Mouse (Mus musculus) cerebellum, postnatal 10 days (tissue): ENCODE measurements around the gene Gpm6b.

Source experiments
- DNase-seq, 2 experiments: peaks; one replicate each; pipeline ENCODE4 v3.0.0; 2021; ENCODE audit warnings: mixed read lengths in 2 of 2

The Gpm6b gene

DNA sequence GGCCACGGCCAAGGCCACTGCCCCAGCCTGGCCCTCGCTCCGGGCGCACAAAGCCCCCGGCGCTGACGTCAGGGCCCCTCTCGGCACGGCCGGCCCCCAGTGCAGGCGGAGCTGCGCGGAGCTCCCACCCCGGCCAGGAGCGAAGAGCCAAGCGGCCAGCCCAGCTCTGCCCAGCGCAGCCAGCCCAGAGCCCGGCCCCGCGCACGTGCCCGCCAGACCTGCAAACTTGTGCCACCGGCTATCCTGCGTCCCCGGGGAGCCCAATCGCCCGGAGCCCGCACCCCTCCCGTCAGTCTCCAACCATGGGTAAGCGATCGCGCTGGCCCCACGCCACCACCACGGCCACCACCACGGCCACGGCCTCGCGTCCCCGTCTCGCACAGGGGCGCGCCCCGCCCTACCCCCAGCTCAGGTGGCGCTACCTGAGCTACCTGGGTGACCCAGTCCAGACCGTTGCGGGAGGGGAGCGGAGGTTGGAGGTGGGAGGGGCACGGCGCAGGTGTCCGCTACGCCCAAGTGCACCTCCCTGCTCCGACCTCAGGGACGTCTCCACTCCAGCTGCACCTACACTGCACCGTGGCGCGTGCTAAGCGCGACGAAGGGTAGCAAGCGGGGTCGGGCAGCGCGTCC is at the start of gene Gpm6b:
TSS of gene Gpm6b (plus strand) at position 81 of the 630 bp plus-strand sequence.
- DNase-seq = peak; percentile 71 to 79

DNA sequence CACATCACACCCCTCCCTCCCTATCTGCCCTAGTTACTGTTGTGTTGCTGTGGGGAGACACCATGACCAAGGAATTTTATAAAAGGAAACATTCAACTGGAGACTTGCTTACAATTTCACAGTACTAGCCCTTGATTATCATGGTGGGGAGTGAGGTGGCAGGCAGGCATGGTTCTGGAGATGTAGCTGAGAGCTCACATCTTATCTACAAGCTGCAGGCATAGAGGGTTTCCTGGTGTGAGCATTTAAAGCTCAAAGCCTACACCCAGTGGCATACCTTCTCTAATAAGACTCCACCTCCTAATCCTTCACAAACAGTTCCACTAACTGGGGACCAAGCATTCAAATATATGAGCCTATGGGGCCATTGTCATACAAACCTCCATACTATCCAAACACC is 42.4 kb upstream of the Gpm6b start:
- no peak for DNase-seq

DNA sequence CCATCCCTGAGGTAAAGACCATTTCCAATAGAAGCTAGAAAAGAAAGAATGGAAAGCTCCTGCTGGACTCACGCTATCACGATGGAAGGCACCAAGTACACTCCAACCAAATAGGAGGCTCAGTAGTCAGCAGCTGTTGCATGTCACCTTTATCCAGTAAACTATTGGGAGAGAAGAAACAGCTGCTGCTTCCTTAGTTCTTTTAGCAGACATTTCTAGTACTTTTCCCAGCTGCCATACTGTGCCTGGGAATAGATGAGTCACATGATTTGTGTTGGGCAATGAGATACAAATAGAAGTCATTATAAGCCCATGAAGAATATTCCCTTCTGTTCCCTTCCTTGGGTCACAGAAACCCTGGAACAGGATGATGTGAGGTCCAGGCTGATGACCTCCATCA is 40.4 kb upstream of the Gpm6b start:
- no peak for DNase-seq

DNA sequence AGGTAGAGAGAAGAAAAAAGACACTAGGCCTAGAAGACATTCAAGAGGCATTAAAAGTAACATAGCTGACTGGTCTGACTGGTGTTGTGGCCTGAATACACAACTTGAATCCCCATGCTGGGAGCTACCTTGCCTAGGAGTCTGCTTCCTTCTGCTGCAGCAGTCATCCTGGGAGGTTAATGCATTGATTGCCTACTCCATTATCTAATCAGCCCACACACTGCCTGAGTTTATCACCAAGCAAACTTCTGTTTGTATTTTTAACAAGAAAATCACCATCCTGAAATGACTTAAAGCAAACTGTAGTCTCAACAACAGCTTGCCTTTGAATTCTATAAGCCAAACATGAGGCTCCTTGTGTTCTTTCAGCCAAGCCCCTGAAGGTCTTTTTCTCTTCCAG is 38.9 kb upstream of the Gpm6b start:
- no peak for DNase-seq

DNA sequence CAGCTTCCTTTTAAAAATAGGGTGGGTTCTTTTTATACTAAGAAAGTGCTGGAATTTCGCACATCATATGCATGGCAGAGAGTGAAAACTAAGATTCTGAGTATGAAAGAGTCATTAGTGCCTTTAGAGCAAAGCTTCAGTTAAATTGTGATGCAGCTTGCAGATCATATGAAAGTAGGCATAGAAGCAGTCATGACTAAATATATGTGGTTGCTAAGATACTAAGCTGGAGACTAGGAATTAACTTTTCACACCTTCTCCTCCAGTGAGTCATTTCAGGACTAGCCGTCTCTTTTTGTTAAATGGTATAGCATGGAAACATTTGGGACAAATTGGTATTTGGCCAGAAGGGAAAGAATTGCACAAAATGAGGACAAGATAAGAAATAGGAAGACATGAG is 24.1 kb upstream of the Gpm6b start:
- no peak for DNase-seq

DNA sequence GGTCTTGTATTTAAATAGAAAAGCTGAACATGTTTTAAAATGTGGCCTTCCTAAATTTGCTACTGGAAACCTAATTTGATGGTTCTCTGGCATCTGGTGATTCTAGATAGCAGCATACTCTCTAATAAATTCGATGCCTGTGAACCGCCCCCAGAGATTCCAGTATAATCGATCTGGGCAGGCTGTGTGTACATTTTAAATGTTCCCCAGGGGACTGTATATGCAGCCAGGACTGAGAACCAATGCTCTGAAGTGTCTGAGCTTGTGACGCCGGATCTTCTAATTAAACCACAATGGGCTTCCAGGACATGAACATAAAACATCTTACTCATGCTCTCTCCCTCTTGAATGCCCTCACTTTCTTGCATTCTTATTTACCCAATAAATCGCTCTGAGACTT is 22.5 kb upstream of the Gpm6b start:
- DNase-seq = no peak

DNA sequence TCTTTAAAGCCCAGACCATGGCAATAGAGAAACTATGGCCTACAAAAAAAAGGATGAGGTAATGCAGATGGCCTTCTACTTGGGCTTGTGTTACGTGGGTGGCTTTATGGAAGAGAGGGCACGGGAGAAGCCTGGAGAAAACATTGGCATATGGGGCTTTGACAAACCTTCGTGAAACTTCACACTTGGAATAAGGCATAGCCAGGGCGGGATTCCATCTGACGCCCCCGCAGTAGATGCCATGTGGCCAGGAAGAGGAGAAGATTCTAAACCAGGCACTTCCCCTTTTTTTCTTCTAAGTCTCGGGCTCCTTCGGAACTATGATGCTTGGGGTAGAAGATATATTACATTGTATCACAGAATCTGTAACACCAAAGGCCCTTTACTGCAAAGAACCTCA is 22.0 kb upstream of the Gpm6b start:
- no peak for DNase-seq

DNA sequence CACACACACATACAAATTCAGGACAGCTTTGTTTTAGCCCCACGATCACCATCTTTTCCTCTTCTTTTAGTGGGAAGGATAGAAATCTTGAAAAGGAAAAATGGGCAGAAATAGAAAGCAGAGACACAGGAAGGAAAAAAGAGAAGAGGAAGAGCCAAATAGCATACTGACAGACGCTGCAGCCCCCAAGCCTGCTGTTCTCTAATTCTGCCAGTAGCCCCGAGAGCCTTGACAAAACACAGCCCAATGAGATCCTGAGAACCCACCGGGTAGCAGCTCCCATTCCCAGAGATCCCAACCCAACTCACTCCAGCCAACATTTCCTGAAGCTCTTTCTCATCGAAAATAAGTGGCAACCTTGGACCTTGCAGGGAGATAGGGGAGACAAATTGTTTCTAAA is 19.4 kb upstream of the Gpm6b start:
- peak; percentile 10 to 22 for DNase-seq

DNA sequence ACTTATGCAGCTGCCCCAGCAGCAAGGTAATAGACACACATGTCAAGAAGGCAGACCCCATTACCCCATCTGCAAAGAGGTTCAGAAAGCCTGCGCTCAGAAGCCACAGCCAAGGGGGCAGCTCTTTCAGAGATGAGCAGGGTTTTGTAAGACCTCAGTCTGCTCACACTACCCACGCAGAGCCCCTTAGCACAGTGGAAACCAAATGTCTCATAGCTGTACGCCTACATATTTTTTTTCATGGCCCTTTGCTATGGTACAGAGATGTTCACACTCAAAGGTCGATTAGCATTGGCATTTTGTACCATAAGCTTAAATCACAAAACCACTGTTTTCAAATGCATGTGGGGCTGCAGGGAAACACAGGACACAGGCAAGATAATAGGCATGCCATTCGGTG is 11.9 kb upstream of the Gpm6b start:
- DNase-seq = no peak

DNA sequence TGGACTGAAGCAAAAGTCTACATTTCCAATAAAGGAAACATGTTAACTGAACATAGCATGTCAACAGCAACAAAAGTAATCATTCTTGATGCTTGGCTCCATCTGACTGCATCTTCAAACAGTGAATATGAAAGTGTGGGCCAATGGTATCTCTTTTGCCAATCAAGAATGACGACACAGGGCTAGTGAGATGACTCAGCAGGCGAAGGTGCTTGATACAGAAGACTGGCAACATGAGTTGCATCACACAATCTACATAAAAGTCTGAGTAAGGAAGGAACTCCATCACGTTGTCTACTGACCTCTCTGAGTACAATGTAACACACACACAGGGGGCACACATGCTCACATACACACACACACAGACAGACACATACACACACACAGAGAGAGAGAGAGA is 9.0 kb upstream of the Gpm6b start:
- DNase-seq = no peak

DNA sequence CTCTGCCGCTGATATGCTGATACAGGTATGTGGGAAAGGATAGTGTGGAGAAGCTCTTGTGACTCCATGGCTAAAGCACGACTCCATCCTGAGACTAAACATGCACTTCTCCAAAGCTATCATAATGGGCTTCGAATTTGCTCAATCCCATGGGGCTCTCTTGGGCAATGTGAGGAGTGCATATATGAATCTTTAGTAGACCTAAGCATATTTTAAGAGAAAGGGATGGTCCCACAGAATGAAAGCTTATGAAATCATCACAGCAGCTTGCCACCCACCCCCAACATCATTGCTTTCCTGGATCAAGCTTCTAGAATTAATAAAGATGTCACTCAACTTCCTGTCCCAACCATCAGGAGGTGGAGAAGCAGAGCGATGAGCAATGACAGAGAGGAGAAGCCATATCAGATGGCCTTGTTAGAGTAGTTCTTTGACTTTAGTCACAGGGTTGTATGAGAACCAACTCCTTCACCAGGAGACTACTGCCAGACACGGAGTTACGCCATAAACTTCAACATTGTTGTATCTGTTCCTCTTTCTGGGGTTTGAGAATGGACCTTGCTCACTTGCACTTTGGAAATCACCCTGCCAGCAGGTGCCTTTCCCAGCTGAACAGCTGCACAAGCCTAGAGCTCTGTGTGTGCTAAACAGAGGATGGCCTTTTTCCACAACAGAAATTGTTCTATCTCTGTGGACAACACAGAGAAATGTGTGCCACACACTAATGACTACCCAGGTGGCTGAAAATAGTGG is 8.0 kb upstream of the Gpm6b start:
- DNase-seq = no peak

DNA sequence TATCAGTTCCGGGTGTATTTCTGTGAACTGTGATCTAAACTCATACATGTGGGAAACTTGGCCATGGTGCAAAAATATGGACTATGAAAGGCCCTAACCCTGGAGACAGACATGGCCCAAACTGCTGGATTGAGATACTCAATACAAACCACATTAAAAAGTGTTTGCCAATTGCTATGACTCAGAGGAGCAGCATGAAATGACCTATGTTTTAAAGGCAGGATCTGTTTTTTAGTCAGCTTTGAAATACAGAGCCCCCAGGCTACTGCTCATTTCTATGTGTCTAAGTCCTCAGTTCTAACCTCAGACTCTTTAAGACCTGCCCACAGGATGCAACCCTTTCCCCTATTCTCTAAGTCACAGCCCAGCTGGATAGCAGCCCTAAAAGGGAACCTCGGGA is 2.6 kb upstream of the Gpm6b start:
- DNase-seq = no peak

DNA sequence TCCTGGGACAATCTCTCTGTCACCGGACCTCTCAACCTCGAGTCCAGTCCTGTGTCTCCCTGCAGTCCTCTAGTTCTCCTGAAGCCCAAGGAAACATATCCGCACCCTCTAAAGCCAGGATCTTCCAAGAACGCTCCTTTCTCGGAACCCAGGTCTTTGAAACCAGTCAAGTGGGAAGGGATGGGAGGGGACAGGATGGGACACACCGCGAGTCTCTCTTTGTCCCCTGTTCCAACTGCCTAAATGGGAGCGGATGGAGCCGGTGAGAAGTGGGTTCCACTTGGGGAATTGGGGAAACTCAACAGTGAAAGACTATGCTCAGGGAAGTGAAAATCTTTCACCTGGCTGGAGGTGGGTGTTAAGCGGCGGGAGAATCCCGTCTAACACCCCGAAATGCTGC is 809 bp downstream of the Gpm6b start:
- no peak for DNase-seq

DNA sequence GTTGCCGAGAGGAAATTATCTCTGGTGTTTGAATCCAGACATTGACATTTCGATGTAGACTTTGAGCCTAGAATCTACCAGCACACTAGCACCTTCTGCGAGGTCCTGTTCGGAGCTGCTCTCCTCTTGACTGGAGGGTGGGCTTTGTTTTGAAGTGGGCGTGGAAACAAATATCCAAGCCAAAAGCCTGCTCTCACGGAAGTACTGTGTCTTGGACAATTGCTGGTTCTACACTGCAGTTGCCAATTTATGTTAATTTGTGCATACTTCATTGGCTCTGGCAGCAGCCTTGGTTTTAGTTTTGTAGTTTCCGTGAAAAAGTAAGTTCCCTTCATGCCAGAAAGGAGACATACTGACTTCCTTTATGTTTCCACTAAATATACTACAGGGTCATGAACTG is 2.0 kb downstream of the Gpm6b start:
- peak in 1 of 2 experiments; percentile 2 for DNase-seq

DNA sequence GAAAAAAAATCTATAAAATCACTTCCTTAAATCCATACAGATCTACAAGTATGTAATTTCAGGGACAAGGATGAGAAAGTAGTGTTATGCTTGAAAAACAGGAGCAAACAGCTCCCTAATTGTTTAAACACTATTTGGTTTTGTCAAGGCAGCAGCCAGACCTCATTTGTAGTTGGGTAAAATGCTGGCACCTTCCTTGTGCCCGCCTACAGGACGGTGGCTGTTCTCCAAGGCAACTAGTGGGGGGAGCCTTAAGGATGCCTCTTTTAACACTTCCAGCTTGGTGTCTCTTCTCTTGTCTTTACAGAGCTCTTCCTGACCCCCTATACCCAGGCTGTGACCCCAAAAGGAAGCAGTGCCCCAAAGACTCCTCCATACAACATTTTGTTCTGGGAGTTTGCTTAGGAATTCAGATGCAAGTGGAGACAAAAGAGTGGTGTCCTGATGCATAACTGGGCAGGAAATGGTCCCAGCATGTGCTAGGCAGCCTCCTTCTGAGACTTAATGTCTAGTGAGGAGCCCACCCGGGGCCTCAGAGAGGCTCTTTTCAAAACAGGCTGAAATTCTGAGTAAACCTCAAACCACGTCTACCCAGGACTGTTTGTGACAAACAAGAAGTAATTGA is 4.7 kb downstream of the Gpm6b start:
- peak in 1 of 2 experiments; percentile 18 for DNase-seq

DNA sequence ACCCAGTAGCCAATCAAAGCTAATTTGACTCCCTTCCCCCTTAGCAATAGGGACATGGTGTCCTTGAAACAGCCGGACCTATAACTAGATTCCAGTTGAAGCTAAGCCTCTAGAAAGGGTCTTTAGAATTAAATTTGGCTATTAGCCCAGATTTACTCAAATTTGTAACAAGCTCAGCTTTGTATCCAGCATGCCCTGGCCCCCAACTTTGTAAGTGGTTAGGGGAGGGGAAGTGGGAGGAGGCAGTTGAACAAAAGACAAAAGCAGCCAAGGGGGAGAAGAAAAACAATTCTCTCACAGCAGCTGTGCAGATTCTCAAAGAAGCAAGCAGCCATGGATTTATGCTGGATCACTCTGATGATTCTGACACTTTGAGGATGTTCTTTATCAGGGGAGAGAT is 32.8 kb downstream of the Gpm6b start:
- no peak for DNase-seq

DNA sequence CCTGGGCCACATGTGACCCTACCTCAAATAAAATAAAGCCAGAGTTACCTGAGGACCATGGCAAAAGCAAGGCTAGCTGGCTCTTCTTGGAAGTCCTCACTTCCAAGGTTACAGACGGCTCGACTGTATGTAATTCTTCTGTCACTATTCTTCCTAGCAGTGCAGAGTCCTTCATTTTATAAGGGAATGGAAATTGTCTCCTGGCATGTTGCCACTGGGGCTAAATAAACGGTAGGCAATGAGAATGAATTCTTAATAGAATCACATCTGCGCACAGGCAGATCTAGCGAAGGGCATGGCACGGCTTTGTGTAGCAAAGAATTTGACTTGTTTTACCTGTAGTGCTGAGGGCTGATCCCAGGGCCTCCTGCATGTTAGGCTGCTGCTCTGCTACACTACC is 33.9 kb downstream of the Gpm6b start:
- no peak for DNase-seq

DNA sequence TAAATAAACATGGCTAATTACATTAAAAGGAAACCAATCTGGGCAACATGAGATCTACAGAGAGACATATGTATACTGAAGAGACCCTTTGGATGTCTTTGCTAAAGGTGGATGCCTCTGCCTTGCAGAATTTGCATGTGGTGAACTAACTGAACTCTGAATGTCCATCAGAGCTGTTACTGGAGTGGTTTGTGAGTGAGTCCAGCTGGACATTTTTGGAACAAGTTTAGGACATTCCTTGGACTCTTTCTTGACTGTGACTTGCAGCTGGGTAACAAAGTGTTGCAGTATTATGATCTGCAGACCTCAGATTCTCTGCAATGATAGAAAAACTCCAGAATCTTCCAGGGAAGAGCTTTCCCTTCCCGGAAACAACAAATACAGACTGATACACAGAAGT is 41.1 kb downstream of the Gpm6b start:
- DNase-seq = no peak

DNA sequence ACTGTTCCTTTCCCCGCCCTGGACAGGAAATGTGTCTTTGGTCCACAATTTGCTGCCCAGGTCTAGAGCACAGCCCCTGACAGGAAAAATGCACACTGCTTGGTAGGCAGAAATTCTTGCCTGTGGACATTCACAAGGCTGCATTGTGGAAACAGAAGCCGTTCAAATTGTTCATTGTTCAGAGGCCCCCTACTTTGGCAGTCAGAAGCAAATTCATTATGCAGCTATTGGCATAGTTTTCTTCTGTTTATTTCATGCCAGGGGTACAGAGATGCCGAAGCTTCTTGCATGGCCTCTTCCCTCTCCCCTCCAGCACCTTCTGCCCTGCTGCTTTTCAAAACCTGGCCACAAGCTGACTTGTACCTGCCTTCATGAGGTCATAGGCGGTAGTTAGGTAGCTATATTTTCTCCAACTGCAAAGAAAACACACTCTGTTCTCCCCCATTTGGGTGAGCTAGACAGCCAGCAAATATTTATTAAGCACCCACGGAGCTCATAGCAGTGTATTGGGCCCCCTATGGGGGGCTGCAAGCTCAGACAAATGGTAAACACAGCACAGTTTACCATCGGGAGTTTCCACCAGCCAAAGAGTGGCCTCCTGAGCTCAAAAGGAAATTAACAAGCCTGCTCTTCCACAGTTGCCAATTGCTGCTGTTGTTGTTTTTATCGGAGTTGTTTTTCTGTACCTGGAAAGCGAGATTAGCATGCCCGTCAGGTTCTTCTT is 48.2 kb downstream of the Gpm6b start:
- peak; percentile 18 to 34 for DNase-seq

DNA sequence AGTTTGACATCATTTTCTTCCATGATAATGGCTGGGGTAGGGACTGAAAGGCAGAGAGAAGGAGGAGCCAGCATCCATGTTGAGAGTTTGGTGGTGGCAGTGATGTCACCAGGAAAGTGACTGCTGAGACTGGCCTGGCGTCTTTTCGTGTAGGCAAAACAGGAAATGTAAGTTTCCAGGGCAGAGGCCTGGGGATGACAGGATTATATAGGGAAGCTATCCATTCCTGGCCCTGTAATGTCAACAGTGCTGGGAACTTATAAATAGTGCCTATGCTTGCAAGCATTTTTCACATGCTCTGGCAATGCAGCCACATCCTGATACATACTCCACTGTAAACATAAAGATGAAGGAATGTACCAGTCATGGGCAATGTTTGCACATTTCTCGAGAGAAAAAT is 52.6 kb downstream of the Gpm6b start:
- DNase-seq = no peak

DNA sequence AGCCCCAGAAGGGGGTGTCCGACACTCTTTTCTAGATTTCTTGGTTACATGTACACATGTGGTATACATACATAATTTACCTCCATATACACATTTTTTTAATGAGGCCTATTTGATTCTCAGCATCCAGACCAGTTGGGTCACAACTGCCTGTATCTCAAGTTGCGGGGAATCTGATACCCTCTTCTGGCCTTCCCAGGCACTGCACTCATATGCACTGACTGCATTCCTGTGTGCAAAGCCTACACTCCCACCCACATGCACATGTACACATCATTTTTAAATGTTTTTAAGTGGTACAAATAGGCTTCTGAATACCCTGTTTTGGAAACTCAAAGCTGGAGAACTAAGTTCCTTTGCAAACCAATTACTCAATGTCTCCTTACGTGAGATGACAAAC is 54.8 kb downstream of the Gpm6b start:
- no peak for DNase-seq

DNA sequence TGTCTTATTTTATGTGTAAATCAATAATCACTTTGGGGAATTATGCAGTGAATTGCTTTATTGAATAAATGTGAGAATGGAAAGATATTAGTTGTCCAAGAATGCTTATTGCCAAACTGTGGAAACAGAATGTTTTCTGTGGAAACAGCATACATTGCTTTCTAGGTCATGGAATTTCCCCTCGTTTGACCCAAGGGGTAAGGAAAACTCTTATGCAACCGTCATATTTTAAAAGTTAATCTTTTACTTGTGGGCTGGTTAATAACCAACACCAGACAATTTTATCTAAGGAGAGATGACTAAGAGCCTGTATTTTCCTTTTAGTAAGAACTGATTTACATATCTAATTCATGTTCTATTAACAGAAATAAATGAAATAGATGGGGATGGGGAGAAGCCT is 64.1 kb downstream of the Gpm6b start:
- DNase-seq = no peak

DNA sequence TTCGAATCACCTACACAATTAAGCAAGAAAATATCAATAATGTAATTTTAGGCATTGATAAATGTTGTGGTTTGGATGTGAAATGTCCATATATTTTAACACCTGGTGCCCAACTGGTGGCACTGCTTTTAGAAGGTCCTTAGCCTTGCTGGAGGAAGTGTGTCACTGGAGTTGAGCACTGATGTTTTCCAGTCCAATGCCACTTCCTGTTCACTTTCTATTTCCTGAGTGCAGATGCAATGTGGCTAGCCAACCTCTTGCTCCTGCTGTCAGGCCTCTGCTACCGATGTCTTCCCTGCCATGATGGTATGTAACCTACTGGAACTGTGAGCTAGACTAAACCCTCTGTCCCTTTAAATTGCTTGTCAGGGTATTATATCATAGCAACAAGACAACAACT is 65.6 kb downstream of the Gpm6b start:
- no peak for DNase-seq
